Mouse (Mus musculus): ENCODE measurements around the gene Tet1. TPM values are rescaled to one million over a fixed set of nuclear protein-coding genes. Genes with fewer than 3 reads are reported as not detected.

The Tet1 gene
- total RNA-seq, 4 experiments from 2014 or later = 13.0 to 18.6 (median 15.2) TPM

Other genes with a start within 250 kb of the Tet1 start
- 1 to 10 TPM; 2.7 to 6.4 (median 4.4) TPM for gene Stox1, start 182.9 kb downstream of the Tet1 start, total RNA-seq (2022)
- gene Ccar1, start 116.7 kb downstream of the Tet1 start, total RNA-seq (2022) = 10 to 100 TPM; 43.2 to 52.6 (median 45.4) TPM
- gene Slc25a16, start 11.6 kb upstream of the Tet1 start, total RNA-seq (2022) = 10 to 100 TPM; 37.2 to 44.4 (median 39.9) TPM
- 1 to 10 TPM; 1.1 to 2.3 (median 2.0) TPM for gene Dna2, start 38.0 kb upstream of the Tet1 start, total RNA-seq (2022)
- 100 to 1,000 TPM in 1 of 4 experiments, 10 to 100 TPM in 3; 87.2 to 102 (median 93.0) TPM for gene Rufy2, start 71.2 kb upstream of the Tet1 start, total RNA-seq (2022)
- 10 to 100 TPM; 45.0 to 55.4 (median 47.2) TPM for gene Hnrnph3, start 115.2 kb upstream of the Tet1 start, total RNA-seq (2022)
- 1 to 10 TPM; 1.7 to 3.4 (median 2.6) TPM for gene Pbld2, start 115.3 kb upstream of the Tet1 start, total RNA-seq (2022)
- gene Pbld1, start 151.2 kb upstream of the Tet1 start, total RNA-seq (2022) = under 1 TPM in 3 of 4 experiments, not detected in 1; 0.14 to 0.91 (median 0.30) TPM
- gene Atoh7, start 190.7 kb upstream of the Tet1 start, total RNA-seq (2022) = 1 to 10 TPM; 1.7 to 2.8 (median 2.3) TPM